Mouse (Mus musculus): ENCODE measurements around the gene Prkn. TPM values are rescaled to one million over a fixed set of nuclear protein-coding genes. Genes with fewer than 3 reads are reported as not detected.
A peak's percentile ranks its signal among the peaks of the same experiment; 100 is the strongest.

Gene Prkn
- polyA plus RNA-seq, 1 experiment = 3.0 TPM

DNA sequence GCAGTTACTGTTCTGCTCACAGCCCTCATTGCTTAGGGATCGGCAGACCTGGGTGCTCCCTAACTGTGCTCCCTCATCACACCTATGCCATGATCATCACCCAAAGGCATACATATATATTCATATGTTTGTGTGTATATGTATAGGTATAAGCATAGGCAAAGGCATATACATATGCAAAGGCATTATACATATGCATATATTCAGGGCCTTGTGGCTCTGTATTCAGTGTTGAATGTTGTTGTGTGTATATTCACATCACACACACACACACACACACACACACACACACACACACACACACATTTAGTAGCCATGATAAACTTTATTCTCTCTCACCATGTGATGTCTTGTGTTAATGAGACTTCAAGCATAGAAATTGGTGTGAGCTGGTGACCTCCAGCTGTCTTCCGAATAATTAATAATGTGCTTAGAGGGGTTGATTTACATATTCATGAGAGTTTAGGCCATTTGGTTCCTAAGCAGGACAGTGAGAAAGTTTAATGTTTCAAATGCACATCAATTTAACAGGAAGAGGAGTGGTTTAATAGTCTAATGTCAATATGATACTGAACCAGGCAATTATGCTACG lies 804.8 kb downstream of the Prkn start:
- no peak for TF ChIP-seq POLR2A (IDR thresholded peaks at IDR 0.05; ENCODE audit: borderline replicate concordance, extremely low read depth, low read depth, low read length)
- no peak for TF ChIP-seq CTCF (IDR thresholded peaks at IDR 0.05; ENCODE audit: insufficient read depth, low read length)
- DNase-seq = no peak
- WGBS = 91% methylated on average over 3 of the region's 3 CpGs
- no peaks in the 10 kb centered on the region; the same call in 1 of the 2 replicates for H3K4me1 ChIP-seq (ENCODE audit: control insufficient read depth, insufficient read depth, low read length)
- no peak overlapping the region for H3K4me3 ChIP-seq (replicated peaks; ENCODE audit: extremely low read depth, low read depth, low read length)

DNA sequence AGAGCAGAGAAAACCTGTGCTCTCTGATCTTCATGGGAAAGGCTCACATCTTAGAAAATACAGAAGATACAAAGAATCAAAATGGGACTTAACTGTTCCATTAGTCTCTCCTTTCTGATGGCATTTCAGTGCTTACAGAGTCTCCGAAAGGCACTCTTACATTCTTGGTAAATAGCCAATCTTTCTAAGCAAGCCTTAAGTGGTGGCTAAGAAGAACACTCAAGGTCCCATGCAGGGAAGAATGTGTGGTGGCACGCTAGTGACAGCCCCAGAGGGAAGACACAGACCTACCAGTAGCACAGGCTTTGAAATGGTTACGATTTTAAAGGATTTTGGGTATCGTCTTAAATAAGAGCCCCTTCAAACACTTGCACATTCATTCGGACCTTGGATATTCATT lies 816.2 kb downstream of the Prkn start:
- H3K4me3 ChIP-seq (replicated peaks; ENCODE audit: extremely low read depth, low read depth, low read length) = no peak overlapping the region
- WGBS = 58% methylated on average over 5 of the region's 5 CpGs
- DNase-seq = peak; percentile 12
- TF ChIP-seq CTCF (IDR thresholded peaks at IDR 0.05; ENCODE audit: insufficient read depth, low read length) (no peak), POLR2A (IDR thresholded peaks at IDR 0.05; ENCODE audit: borderline replicate concordance, extremely low read depth, low read depth, low read length) (no peak)
- H3K4me1 ChIP-seq (ENCODE audit: control insufficient read depth, insufficient read depth, low read length) = peaks cover 2% of the 10 kb centered on the region; the same call in 1 of the 2 replicates

DNA sequence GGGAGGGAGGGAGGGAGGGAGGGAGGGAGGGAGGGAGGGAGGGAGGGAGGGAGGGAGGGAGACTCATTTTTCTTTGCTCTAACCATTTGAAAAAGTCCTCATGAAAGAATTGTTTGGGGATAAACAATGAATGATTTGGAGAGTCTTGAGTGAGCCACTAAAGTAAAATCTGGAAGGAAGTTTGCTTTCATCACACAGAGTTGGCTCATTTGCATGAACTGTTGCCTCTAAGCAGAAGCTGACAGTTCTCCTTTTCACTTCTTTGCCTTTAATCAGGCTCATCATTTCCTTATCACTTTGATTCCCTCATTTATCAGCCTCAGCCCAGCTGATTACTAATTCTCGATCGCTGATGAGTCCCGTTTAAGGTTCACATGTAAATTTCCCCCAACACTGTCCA lies 816.7 kb downstream of the Prkn start:
- no peak for DNase-seq
- 63% methylated on average over 3 of the region's 3 CpGs for WGBS
- Histone ChIP-seq H3K4me3 (replicated peaks; ENCODE audit: extremely low read depth, low read depth, low read length) (no peak overlapping the region), H3K4me1 (ENCODE audit: control insufficient read depth, insufficient read depth, low read length) (peaks cover 2% of the 10 kb centered on the region; the same call in 1 of the 2 replicates)
- TF ChIP-seq CTCF (IDR thresholded peaks at IDR 0.05; ENCODE audit: insufficient read depth, low read length) (no peak), POLR2A (IDR thresholded peaks at IDR 0.05; ENCODE audit: borderline replicate concordance, extremely low read depth, low read depth, low read length) (no peak)

DNA sequence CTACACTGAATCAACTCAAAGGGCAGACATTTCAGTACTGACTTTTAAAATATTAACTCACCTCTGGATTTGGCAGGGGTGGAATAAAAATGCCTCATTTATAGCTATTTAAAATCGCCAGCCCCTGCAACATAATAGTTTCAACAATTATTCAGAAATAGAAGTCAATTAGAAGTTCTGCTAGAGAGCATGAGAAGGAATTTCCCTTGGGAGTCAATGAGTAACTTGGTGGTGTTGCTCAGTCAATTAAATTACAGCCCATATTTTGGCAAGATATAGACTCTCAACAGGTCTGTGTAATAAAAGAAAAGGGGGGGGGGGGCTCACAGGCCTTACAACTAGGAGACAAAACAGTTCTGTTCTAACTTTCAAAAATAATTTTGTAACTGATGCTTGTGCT lies 821.7 kb downstream of the Prkn start:
- H3K4me1 ChIP-seq (ENCODE audit: control insufficient read depth, insufficient read depth, low read length) = peaks cover 7% of the 10 kb centered on the region
- DNase-seq = no peak
- H3K4me3 ChIP-seq (replicated peaks; ENCODE audit: extremely low read depth, low read depth, low read length) = no peak overlapping the region
- TF ChIP-seq CTCF (IDR thresholded peaks at IDR 0.05; ENCODE audit: insufficient read depth, low read length) (no peak), POLR2A (IDR thresholded peaks at IDR 0.05; ENCODE audit: borderline replicate concordance, extremely low read depth, low read depth, low read length) (no peak)
- 68% methylated on average over 1 of the region's 1 CpGs for WGBS

DNA sequence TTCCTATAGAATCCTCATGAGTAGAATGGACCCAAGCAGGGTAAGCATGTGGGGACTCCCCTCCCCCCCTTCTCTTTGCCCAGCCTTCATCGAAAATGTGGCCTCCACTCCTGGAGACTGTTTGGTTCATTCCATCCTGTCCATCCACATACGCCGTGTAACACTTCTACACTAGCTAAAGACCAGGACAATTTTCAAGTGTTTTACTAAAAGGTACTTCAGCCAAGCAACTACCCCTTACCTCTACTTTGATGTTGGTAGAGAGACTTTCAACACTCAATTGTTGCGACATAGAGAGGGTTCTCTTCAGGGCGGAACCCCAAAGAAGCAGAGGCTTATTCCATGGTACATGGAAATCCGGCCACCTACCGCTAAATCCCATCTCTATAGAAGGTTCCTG lies 823.3 kb downstream of the Prkn start:
- Histone ChIP-seq H3K4me1 (ENCODE audit: control insufficient read depth, insufficient read depth, low read length) (peaks cover 6% of the 10 kb centered on the region), H3K4me3 (replicated peaks; ENCODE audit: extremely low read depth, low read depth, low read length) (no peak overlapping the region)
- DNase-seq = no peak
- 70% methylated on average over 7 of the region's 7 CpGs for WGBS
- TF ChIP-seq POLR2A (IDR thresholded peaks at IDR 0.05; ENCODE audit: borderline replicate concordance, extremely low read depth, low read depth, low read length) = no peak
- TF ChIP-seq CTCF (IDR thresholded peaks at IDR 0.05; ENCODE audit: insufficient read depth, low read length) = no peak

DNA sequence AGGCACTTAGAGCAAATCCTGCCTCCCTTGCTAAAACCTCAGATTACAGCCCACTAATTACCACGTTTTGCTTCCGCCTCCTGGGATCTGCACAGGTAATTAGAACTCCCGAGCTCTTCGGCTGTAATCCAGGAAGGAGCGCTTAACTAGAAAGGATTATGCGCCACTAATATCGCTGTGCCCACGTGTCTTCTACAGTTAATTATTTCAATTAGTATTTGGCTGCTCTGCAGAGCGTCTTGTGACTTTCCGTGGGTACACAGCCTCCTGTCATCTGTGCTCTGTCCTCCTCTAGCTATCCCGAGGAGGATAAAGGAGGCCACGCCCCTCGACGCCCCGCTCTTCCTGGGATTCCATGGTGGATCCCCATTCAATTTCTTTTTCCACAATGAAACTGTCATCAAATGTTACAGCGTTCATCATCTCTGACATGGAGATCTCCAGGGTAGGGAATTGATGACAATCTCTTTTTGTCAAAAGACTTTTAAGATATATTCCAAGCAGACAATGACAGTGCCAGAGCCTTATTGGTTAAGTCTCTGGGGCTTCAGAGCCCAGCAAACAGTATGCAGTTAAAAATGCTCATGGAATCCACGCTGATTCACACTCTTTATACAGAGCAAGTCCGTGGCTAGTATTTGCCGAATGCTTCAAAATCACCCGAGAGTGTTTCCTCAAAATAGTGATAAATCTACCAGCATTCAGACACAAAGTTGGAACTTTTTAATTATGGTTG lies 824.6 kb downstream of the Prkn start:
- DNase-seq = no peak
- Histone ChIP-seq H3K4me1 (ENCODE audit: control insufficient read depth, insufficient read depth, low read length) (peaks cover 6% of the 10 kb centered on the region), H3K4me3 (replicated peaks; ENCODE audit: extremely low read depth, low read depth, low read length) (no peak overlapping the region)
- WGBS = 43% methylated on average over 20 of the region's 20 CpGs
- TF ChIP-seq CTCF (IDR thresholded peaks at IDR 0.05; ENCODE audit: insufficient read depth, low read length) (no peak), POLR2A (IDR thresholded peaks at IDR 0.05; ENCODE audit: borderline replicate concordance, extremely low read depth, low read depth, low read length) (no peak)

DNA sequence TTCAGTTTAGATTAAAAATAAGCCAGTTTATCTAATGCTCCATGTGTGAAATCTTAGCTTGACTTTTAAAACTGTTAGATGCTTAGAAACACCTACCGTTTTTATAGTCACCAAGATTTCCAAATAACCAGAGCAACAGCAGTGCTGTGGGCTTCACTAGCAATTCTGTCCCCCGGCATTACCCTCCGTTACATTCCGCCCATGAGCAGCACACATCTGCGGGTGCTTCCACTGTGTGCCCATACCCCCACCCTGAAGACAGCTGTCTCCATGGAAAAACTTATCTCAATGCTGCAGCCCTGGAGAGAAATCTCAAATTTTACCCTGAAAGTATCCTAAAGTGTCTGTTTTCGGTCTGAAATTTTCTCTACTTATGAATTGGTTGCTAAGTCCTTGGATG lies 839.5 kb downstream of the Prkn start:
- H3K4me3 ChIP-seq (replicated peaks; ENCODE audit: extremely low read depth, low read depth, low read length) = no peak overlapping the region
- 91% methylated on average over 6 of the region's 6 CpGs for WGBS
- TF ChIP-seq POLR2A (IDR thresholded peaks at IDR 0.05; ENCODE audit: borderline replicate concordance, extremely low read depth, low read depth, low read length) = no peak
- no peak for TF ChIP-seq CTCF (IDR thresholded peaks at IDR 0.05; ENCODE audit: insufficient read depth, low read length)
- H3K4me1 ChIP-seq (ENCODE audit: control insufficient read depth, insufficient read depth, low read length) = no peaks in the 10 kb centered on the region
- no peak for DNase-seq

DNA sequence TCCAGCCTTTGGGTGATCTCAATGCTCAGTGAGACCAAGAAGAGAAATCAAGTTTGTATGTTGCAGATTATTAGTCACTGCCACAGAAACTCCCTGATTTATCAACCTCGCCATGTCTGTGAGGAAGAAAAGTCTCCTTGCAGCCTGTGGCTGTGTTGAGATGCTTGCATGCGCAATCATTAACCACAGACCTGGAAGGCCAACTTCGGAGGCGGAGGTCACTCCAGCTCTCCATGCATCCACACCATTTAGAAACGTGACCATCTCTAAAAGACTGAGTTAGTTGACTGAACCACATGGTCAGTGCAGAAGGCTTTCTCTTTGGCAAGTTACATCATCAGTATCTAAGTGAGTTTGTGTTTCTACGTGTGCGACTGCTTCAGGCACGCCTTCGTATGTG lies 840.3 kb downstream of the Prkn start:
- 81% methylated on average over 9 of the region's 9 CpGs for WGBS
- Histone ChIP-seq H3K4me1 (ENCODE audit: control insufficient read depth, insufficient read depth, low read length) (no peaks in the 10 kb centered on the region), H3K4me3 (replicated peaks; ENCODE audit: extremely low read depth, low read depth, low read length) (no peak overlapping the region)
- DNase-seq = no peak
- TF ChIP-seq POLR2A (IDR thresholded peaks at IDR 0.05; ENCODE audit: borderline replicate concordance, extremely low read depth, low read depth, low read length) (no peak), CTCF (IDR thresholded peaks at IDR 0.05; ENCODE audit: insufficient read depth, low read length) (no peak)

DNA sequence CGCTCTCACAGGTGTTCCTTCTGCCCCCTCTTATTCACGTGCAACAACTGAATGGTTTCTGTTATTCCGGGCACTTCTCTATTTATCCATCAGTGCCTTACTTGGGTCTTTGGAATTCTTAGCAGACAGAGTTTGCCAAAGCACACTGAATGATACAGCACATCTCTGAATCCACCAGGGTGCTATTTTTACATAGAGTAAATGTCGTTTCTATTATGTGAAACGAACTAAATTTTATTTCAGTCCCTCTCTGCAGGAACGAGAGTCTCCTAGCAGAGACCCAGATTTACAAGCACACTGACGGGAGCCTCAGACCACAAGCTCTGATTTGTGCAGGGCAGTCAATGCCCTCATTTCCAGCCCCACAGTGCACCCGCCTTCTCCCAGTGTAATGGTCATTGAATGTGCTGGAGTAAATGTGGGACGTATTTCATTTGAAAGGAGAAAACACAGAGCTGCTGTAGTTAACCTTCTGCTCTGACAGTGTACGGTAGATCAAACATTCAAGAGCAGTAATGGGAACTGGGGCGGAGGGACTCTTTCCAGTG lies 841.7 kb downstream of the Prkn start:
- TF ChIP-seq POLR2A (IDR thresholded peaks at IDR 0.05; ENCODE audit: borderline replicate concordance, extremely low read depth, low read depth, low read length) = no peak
- no peak for TF ChIP-seq CTCF (IDR thresholded peaks at IDR 0.05; ENCODE audit: insufficient read depth, low read length)
- no peaks in the 10 kb centered on the region for H3K4me1 ChIP-seq (ENCODE audit: control insufficient read depth, insufficient read depth, low read length)
- H3K4me3 ChIP-seq (replicated peaks; ENCODE audit: extremely low read depth, low read depth, low read length) = no peak overlapping the region
- 65% methylated on average over 11 of the region's 11 CpGs for WGBS
- no peak for DNase-seq

DNA sequence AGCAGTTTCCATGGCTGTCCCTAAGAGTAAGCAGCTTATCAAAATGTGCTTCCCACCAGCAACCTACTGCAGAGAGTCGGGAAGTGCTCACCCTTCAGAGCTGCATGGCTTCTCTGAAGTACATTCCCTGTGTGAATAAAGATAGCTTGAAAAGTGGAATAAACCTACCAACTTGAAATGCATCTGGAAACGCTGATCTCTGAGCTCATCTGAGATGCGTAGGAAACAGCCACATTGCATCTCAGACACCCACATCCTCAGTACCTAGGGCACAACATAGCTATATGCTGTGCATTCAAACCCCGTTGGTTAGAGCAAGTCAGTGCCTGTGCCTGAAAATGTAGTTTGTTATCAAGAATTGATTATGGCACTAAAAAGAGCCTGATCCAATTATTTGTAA lies 864.8 kb downstream of the Prkn start:
- TF ChIP-seq CTCF (IDR thresholded peaks at IDR 0.05; ENCODE audit: insufficient read depth, low read length) = no peak
- no peak for TF ChIP-seq POLR2A (IDR thresholded peaks at IDR 0.05; ENCODE audit: borderline replicate concordance, extremely low read depth, low read depth, low read length)
- H3K4me1 ChIP-seq (ENCODE audit: control insufficient read depth, insufficient read depth, low read length) = no peaks in the 10 kb centered on the region
- WGBS = 69% methylated on average over 4 of the region's 4 CpGs
- H3K4me3 ChIP-seq (replicated peaks; ENCODE audit: extremely low read depth, low read depth, low read length) = no peak overlapping the region
- DNase-seq = no peak

Measured in lung, adult 2 months (tissue).